Mouse (Mus musculus): Measurements from ENCODE around the gene Mob4. TPM values are rescaled to one million over a fixed set of nuclear protein-coding genes. Genes with fewer than 3 reads are reported as not detected.
A peak's percentile ranks its signal among the peaks of the same experiment; 100 is the strongest.

The Mob4 gene
- polyA plus RNA-seq, 1 experiment: 48.8 TPM

GRCm38 (mm10) chr1:55135846-55136245 lies 4.8 kb downstream of the Mob4 start:
- Histone ChIP-seq H3K4me3 (replicated peaks; ENCODE audit: insufficient read depth, low read depth, low read length) (no peak overlapping the region), H3K27me3 (ENCODE audit: control insufficient read depth, insufficient read depth, low read length) (no peaks in the 10 kb centered on the region), H3K27ac (ENCODE audit: insufficient read depth, low read length) (no peak overlapping the region), H3K4me1 (ENCODE audit: control insufficient read depth, insufficient read depth, low read length) (peaks cover 4% of the 10 kb centered on the region)
- TF ChIP-seq POLR2A (IDR thresholded peaks at IDR 0.05; ENCODE audit: borderline replicate concordance, insufficient read depth, low read length) (no peak), CTCF (IDR thresholded peaks at IDR 0.05; ENCODE audit: borderline replicate concordance, insufficient read depth, low read depth, low read length) (no peak)
- 98% methylated on average over 1 of the region's 1 CpGs for WGBS
- no peak for DNase-seq

- WGBS: 96% methylated on average over 4 of the region's 4 CpGs
- peaks cover 7% of the 10 kb centered on the region; the same call in 1 of the 2 replicates for H3K4me1 ChIP-seq (ENCODE audit: control insufficient read depth, insufficient read depth, low read length)
- DNase-seq: no peak
- no peaks in the 10 kb centered on the region for H3K27me3 ChIP-seq (ENCODE audit: control insufficient read depth, insufficient read depth, low read length)
- no peak overlapping the region for H3K27ac ChIP-seq (ENCODE audit: insufficient read depth, low read length)
- no peak overlapping the region for H3K4me3 ChIP-seq (replicated peaks; ENCODE audit: insufficient read depth, low read depth, low read length)
- TF ChIP-seq POLR2A (IDR thresholded peaks at IDR 0.05; ENCODE audit: borderline replicate concordance, insufficient read depth, low read length): no peak
- no peak for TF ChIP-seq CTCF (IDR thresholded peaks at IDR 0.05; ENCODE audit: borderline replicate concordance, insufficient read depth, low read depth, low read length)
Observed at GRCm38 (mm10) chr1:55144338-55144737, 13.3 kb downstream of the Mob4 start.

GRCm38 (mm10) chr1:55145556-55145955 lies 14.5 kb downstream of the Mob4 start:
- Histone ChIP-seq H3K4me3 (replicated peaks; ENCODE audit: insufficient read depth, low read depth, low read length) (no peak overlapping the region), H3K27me3 (ENCODE audit: control insufficient read depth, insufficient read depth, low read length) (no peaks in the 10 kb centered on the region), H3K4me1 (ENCODE audit: control insufficient read depth, insufficient read depth, low read length) (peaks cover 7% of the 10 kb centered on the region; the same call in 1 of the 2 replicates), H3K27ac (ENCODE audit: insufficient read depth, low read length) (no peak overlapping the region)
- TF ChIP-seq CTCF (IDR thresholded peaks at IDR 0.05; ENCODE audit: borderline replicate concordance, insufficient read depth, low read depth, low read length): no peak
- TF ChIP-seq POLR2A (IDR thresholded peaks at IDR 0.05; ENCODE audit: borderline replicate concordance, insufficient read depth, low read length): no peak
- 55% methylated on average over 7 of the region's 7 CpGs for WGBS
- DNase-seq: peak; percentile 55 to 70

GRCm38 (mm10) chr1:55157329-55157728 lies 26.3 kb downstream of the Mob4 start:
- no peaks in the 10 kb centered on the region for H3K27me3 ChIP-seq (ENCODE audit: control insufficient read depth, insufficient read depth, low read length)
- TF ChIP-seq POLR2A (IDR thresholded peaks at IDR 0.05; ENCODE audit: borderline replicate concordance, insufficient read depth, low read length) (no peak), CTCF (IDR thresholded peaks at IDR 0.05; ENCODE audit: borderline replicate concordance, insufficient read depth, low read depth, low read length) (no peak)
- H3K4me3 ChIP-seq (replicated peaks; ENCODE audit: insufficient read depth, low read depth, low read length): no peak overlapping the region
- DNase-seq: no peak
- peaks cover 7% of the 10 kb centered on the region for H3K4me1 ChIP-seq (ENCODE audit: control insufficient read depth, insufficient read depth, low read length)
- 95% methylated on average over 4 of the region's 4 CpGs for WGBS
- H3K27ac ChIP-seq (ENCODE audit: insufficient read depth, low read length): no peak overlapping the region

- Histone ChIP-seq H3K27ac (ENCODE audit: insufficient read depth, low read length) (no peak overlapping the region), H3K4me1 (ENCODE audit: control insufficient read depth, insufficient read depth, low read length) (peaks cover 7% of the 10 kb centered on the region), H3K27me3 (ENCODE audit: control insufficient read depth, insufficient read depth, low read length) (no peaks in the 10 kb centered on the region), H3K4me3 (replicated peaks; ENCODE audit: insufficient read depth, low read depth, low read length) (no peak overlapping the region)
- TF ChIP-seq CTCF (IDR thresholded peaks at IDR 0.05; ENCODE audit: borderline replicate concordance, insufficient read depth, low read depth, low read length): no peak
- TF ChIP-seq POLR2A (IDR thresholded peaks at IDR 0.05; ENCODE audit: borderline replicate concordance, insufficient read depth, low read length): no peak
- no peak for DNase-seq
- WGBS: 91% methylated on average over 3 of the region's 3 CpGs
Observed at GRCm38 (mm10) chr1:55158211-55158610, 27.2 kb downstream of the Mob4 start.

- TF ChIP-seq CTCF (IDR thresholded peaks at IDR 0.05; ENCODE audit: borderline replicate concordance, insufficient read depth, low read depth, low read length): no peak
- no peak for TF ChIP-seq POLR2A (IDR thresholded peaks at IDR 0.05; ENCODE audit: borderline replicate concordance, insufficient read depth, low read length)
- WGBS: 90% methylated on average over 8 of the region's 8 CpGs
- H3K27me3 ChIP-seq (ENCODE audit: control insufficient read depth, insufficient read depth, low read length): no peaks in the 10 kb centered on the region
- no peak overlapping the region for H3K4me3 ChIP-seq (replicated peaks; ENCODE audit: insufficient read depth, low read depth, low read length)
- H3K27ac ChIP-seq (ENCODE audit: insufficient read depth, low read length): no peak overlapping the region
- no peak for DNase-seq
- H3K4me1 ChIP-seq (ENCODE audit: control insufficient read depth, insufficient read depth, low read length): peaks cover 7% of the 10 kb centered on the region
Observed at GRCm38 (mm10) chr1:55158821-55159220, 27.8 kb downstream of the Mob4 start.

GRCm38 (mm10) chr1:55160218-55160617 lies 29.2 kb downstream of the Mob4 start:
- no peak for DNase-seq
- TF ChIP-seq CTCF (IDR thresholded peaks at IDR 0.05; ENCODE audit: borderline replicate concordance, insufficient read depth, low read depth, low read length) (no peak), POLR2A (IDR thresholded peaks at IDR 0.05; ENCODE audit: borderline replicate concordance, insufficient read depth, low read length) (no peak)
- Histone ChIP-seq H3K4me1 (ENCODE audit: control insufficient read depth, insufficient read depth, low read length) (peaks cover 7% of the 10 kb centered on the region), H3K27me3 (ENCODE audit: control insufficient read depth, insufficient read depth, low read length) (no peaks in the 10 kb centered on the region), H3K27ac (ENCODE audit: insufficient read depth, low read length) (no peak overlapping the region), H3K4me3 (replicated peaks; ENCODE audit: insufficient read depth, low read depth, low read length) (no peak overlapping the region)
- WGBS: 88% methylated on average over 3 of the region's 3 CpGs

- Histone ChIP-seq H3K27me3 (ENCODE audit: control insufficient read depth, insufficient read depth, low read length) (no peaks in the 10 kb centered on the region), H3K27ac (ENCODE audit: insufficient read depth, low read length) (no peak overlapping the region; the same call in 1 of the 2 replicates), H3K4me1 (ENCODE audit: control insufficient read depth, insufficient read depth, low read length) (peaks cover 7% of the 10 kb centered on the region), H3K4me3 (replicated peaks; ENCODE audit: insufficient read depth, low read depth, low read length) (no peak overlapping the region)
- DNase-seq: peak; percentile 44 to 68
- 25% methylated on average over 17 of the region's 17 CpGs for WGBS
- TF ChIP-seq POLR2A (IDR thresholded peaks at IDR 0.05; ENCODE audit: borderline replicate concordance, insufficient read depth, low read length): no peak
- TF ChIP-seq CTCF (IDR thresholded peaks at IDR 0.05; ENCODE audit: borderline replicate concordance, insufficient read depth, low read depth, low read length): no peak
Observed at GRCm38 (mm10) chr1:55160831-55161638, 30.0 kb downstream of the Mob4 start.
